Mouse (Mus musculus): Measurements from ENCODE around the gene D1Ertd622e.

Gene D1Ertd622e

GRCm38 (mm10) chr1:97634104-97634503 is 27.8 kb downstream of the D1Ertd622e start:
- no peak for DNase-seq (ENCODE audit: low read depth)

DNA sequence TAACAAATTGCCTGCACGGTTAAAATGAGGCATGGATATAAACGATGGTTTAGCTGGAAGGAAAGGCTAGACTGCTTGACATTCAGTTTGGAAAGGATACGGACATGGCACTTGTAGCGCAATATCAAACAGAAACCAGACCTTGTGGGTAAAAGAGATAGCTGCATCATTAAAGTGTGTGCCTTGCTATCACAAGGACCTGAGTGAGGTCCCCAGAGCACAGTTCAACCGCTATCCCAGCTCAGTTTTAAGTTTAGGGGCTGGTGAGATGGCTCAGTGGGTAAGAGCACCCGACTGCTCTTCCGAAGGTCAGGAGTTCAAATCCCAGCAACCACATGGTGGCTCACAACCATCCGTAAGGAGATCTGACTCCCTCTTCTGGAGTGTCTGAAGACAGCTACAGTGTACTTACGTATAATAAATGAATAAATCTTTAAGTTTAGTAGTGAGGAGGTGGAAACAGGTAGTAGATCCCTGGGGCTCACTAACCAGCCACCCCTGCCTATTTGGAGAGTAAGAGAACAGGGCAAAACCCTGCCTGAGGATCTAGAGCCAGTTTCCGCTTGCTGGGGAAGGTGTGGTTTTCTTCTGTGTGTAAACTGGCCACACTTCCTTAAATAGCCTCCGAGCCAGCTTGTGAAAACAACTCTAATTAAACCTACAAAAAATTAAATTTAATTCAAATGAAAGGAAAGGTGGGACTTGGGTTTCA is 29.2 kb downstream of the D1Ertd622e start:
- DNase-seq (ENCODE audit: low read depth) = no peak

DNA sequence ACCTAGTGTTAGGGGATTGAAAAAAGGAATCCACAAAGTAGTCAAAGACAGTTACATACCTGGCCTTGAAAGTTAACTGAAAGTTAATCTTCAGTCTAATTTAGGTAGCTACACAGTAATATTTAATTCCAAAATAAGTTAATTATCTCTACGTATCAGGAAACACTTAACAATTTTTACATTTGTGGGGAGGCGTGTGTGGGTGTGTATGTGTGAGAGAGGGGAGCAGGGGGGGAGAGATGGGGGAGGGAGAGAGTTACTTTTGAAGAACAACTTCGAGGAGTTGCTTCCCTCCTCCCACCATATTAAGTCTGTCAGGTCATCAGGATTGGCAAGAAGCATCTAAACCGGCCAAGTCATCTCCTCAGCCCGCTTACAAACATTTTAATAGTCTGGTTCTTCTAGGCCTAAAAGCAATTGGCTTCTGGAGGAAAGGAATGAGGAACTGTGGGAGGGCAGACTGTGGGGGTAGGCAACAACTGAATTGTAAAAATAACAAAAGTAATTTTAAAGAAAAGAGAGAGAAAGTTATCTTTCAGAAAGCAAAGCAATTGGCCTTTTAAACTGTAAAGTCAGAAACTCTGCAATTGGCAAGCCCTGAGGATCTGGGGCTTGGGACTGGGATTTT is 29.9 kb downstream of the D1Ertd622e start:
- no peak for DNase-seq (ENCODE audit: low read depth)

- no peak for DNase-seq (ENCODE audit: low read depth)
These were observed 31.7 kb downstream of the D1Ertd622e start for GRCm38 (mm10) chr1:97630146-97630545.

DNA sequence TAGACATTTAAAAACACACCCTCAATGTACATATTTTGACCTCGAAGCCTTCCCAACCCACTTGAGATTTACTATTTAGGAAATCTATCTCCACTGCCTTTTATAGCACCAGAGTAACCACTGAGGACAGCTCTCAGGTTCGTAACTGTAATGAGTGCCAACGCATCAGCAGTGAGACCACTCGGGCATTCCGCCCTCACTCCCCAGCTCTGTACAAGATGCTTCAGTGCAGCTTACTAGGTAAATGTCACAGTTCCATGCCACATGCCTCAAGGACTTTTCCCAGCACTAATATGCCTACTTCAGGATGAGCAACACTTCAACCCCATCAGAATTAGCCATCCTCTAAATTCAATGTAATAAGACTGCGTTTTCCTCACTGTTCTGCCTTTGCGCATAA is 33.0 kb downstream of the D1Ertd622e start:
- no peak for DNase-seq (ENCODE audit: low read depth)

GRCm38 (mm10) chr1:97628016-97628415 is 33.9 kb downstream of the D1Ertd622e start:
- DNase-seq (ENCODE audit: low read depth) = no peak

DNA sequence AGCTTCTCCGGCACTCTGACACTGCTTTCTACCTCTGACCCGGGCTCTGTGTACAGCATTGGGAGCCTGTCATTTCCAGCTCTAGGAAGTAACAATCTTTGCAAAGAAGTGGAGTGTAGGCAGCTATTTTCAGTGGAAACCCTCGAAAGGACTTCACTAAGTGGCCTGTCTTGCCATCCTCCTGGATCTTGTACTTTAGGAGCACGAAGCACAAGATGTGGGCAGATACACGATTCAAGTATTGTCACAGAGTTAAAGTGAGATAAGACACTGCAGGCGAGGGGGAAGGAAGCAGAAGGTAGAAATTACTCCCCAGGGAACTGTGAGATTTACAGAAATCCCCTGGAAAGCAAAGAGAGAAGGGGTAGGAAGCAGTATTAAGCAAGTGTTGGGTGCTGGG is 36.4 kb downstream of the D1Ertd622e start:
- DNase-seq (ENCODE audit: low read depth) = no peak

- no peak for DNase-seq (ENCODE audit: low read depth)
These were observed 37.5 kb downstream of the D1Ertd622e start for GRCm38 (mm10) chr1:97624386-97624785.

DNA sequence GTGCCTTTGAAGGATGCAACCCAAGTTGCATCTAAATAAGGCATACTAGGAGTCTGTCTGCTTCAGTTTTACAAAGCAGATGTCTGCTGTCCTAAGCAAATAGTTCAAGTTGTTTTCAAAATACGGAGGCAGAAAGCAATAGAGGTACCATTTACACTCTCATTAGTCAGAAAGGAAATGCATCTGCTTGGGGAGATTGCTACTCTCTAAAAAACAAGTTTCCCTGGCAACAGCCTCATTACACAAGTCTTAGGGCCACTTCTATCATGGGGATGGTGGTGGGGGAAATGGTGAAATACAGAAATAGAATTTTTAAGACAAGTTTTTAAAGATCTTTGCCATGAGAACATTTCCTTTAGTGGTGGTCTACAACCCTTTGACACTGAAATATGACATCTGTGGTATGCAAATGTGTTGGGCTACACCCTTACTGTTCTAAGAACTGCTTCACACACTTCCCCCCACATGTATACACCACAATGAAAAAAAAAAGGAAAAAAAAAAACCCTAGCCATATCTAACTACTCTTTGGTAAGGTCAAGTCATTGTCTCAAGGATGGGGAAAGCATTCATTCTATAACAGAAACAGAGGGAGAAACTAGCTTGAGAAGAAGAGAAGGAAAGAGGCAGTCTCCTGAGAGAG is 38.5 kb downstream of the D1Ertd622e start:
- no peak for DNase-seq (ENCODE audit: low read depth)

DNA sequence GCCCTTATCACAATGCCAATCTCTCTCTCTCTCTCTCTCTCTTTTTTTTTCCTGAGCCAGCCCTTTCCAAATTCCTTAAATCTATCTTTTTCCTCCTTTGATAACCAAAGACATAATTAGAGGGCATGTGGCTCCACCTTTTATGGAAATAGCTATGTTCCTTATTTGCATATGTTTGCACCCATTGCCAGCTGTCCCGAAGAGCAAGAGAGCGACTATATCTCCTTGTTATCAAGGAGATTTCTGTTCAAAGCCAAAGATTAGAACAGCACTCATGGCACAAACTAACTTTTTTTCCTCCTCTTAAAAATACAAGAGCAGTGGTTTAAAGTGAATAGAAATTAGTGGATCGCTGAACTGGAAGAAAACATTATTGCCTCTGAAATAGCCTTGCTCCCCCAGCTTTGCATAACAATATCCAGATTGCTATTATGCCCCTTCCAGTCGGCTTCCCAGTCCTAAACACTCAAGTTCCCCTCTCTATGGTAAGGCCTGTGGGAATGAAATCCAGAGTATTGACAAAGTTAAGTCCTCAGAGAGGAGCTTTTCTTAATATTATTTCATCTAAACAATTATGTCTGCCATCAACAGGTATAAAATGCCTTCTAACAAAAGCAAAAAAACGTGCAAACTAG is 39.2 kb downstream of the D1Ertd622e start:
- DNase-seq (ENCODE audit: low read depth) = no peak

DNA sequence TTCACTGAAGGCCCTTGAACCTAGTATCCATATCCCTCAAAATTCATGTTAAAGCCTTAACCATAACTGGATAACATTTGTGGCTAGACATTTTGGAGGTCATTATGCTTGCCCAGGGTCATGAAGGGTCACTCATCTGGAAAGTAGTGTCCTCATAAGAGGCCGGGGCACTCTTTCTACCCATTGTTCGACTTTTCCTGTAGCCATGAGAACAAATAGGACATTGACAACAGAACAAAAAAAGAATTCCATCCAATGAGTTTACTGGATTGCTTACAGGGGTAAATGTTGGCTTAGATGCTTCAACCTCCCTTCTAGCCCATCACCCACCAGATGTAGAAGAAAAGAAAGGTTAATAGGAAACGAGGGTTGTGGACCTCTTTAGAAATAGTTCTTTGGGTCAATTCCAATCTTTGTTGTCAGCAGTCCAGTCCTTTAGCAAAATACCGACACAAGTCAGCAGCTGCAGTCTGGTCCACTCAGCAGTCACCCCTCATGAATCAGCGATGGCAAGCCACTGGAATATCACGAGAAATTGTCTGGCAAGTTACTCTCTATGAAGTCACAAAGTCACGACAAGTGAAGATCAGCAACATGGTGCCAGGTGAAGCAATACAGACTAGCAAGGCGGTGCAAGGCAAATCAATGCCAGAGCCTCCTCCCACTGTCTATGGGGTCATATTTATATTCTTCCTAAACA is 42.1 kb downstream of the D1Ertd622e start:
- no peak for DNase-seq (ENCODE audit: low read depth)

DNA sequence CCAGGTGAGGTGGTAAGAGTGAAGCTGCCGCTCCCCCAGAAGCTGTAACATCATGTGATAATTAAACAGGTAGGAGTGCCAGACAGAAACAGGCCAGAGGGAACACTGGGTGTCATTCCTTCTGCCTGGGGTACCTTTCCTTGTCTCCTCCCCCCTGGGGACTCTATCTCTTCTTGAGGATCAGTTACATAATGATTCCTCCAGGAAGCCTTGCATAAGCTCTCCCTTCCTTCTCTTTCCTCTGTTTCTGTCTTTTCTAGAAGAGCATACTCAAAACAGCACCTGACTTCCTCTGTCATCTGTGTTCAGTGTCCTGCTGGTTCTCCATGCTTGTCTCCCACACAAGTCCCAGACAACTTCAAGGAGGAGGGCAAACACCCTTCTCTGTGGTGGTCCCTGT is 46.3 kb downstream of the D1Ertd622e start:
- no peak for DNase-seq (ENCODE audit: low read depth)

DNA sequence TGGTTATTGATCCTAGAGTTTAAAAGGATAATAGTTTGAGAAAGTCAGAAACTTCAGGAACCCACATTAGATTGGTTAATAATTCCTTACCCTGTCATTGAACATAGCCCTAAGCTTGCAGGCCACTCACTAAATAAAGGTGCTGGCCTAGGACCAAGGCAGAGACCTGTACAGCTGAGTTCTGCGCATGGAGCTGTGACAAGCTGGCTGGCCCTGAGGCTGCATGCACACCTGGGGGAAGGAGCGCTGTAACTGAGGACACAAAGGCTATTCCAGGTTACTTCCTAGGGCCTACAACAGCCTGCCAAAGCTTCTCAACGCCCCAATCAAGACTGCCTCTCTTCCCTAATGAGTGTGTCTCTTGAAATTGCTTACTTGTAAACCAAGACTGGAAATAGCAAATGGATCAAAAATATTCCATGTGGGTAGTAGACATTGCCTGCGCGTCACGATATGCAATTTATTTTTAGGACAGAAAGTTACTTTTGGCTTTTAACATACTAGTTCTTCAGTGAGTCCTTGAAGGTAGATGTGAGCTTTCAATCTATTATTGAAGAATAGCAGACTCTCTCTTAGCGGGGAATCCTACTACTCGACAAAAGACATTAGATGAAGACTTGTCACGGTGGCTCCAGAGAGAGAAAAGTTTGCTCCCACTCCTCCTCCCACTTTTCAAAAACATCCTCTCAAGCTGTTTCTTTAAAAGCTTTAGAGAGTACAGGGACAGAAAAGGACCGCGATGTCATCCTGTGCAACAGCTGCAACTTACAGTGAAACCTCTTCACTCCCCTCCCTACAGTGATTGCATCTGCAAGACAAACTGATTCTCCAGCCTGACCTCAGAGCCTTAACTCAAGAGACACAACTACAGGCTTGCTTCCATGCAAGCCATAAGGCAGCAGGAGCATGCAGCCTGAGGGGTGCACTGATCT is 47.1 kb downstream of the D1Ertd622e start:
- no peak for DNase-seq (ENCODE audit: low read depth)

DNA sequence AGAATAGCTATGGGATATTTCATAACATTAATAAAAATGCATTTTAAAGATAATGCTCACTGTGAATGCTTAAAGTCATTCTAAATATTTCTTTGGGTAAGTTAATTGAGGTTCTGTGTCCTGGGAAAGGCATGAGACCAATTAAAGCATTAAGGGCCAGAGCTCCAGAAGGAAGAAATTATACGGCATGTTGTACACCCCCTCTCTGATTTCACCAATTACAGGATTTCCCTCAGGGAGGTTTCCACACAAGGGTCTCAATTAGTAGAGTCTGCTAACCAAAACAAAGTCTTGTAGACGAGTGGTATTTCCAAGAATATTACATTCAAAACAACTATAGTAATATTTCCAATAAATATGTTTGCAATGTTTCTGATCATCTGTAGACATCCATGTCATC is 50.1 kb downstream of the D1Ertd622e start:
- no peak for DNase-seq (ENCODE audit: low read depth)

DNA sequence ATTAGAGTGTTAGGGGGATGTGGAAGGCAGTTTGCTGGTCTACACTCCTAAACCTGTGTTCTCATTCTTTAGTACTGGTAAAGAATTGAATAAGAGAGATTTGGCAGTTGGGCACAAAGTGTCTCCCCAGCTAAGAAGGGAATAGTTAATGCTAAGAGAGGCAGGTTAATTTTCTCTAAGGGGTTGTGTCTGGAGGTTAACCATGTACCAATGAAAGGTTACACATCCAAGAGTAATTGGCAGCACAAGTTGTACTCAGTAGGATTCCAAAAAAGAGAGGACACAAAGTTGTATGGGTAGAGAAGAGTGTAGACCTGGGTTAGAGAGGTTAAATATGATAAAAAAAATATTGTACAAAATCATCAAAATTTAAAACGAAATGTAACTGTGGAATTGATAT is 58.5 kb downstream of the D1Ertd622e start:
- DNase-seq (ENCODE audit: low read depth) = no peak

DNA sequence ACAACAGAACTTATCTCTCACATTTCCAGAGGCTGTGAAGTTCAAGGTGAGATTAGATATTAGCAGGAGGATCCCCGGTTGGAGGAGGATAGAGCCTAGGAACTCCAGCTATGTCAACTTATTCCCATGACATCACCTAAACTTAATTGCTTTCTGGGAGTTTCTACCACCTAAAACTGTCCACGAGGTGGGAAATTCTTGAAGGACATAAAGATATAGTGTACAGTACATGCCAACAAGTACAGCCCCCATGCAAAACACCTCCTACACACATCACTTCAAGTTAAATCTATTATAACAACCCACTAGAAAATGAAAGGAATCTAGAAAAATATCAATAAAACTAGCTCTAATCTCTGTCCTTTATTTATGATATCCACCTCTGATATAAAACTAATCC is 61.5 kb downstream of the D1Ertd622e start:
- DNase-seq (ENCODE audit: low read depth) = no peak

DNA sequence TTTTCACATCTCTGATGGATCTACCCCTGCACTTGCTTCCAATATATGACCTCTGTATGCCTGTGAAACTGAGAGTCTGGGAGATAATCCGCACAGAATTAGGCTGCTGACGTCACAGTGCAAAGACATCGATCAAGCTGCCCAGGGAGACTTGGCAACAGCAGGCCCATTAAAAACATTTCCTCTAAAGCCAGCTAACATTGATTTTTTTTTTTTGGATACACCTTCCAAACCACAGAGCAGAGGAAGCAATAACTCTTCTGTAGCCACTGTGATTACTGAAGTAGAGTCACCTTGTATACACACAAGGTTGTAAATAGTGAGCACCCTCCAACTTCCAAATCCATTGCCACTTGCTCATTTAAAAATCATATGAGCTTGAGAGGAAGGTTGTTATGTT is 62.8 kb downstream of the D1Ertd622e start:
- DNase-seq (ENCODE audit: low read depth) = peak; percentile 28

- no peak for DNase-seq (ENCODE audit: low read depth)
These were observed 73.3 kb downstream of the D1Ertd622e start for GRCm38 (mm10) chr1:97588561-97588960.

GRCm38 (mm10) chr1:97585106-97585505 is 76.8 kb downstream of the D1Ertd622e start:
- no peak for DNase-seq (ENCODE audit: low read depth)

DNA sequence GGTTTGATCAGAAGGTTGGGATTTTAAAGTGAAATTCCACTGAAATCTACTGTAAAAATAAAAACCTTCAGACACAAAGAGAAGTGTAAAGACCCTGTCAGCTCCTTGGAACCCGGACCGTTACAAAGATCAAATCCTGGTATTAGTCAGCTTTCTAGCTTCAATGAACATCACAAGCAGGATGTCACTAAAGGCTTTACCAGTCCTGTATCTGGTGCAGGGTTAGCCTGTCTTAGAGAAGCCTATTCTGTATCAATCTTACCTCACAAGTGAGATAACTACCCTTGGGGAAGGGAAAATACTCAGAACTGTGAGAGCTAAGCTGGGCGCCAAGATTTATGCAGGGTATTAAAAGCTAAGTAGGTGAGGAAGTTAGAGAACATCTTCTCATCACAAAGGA is 77.7 kb downstream of the D1Ertd622e start:
- no peak for DNase-seq (ENCODE audit: low read depth)

DNA sequence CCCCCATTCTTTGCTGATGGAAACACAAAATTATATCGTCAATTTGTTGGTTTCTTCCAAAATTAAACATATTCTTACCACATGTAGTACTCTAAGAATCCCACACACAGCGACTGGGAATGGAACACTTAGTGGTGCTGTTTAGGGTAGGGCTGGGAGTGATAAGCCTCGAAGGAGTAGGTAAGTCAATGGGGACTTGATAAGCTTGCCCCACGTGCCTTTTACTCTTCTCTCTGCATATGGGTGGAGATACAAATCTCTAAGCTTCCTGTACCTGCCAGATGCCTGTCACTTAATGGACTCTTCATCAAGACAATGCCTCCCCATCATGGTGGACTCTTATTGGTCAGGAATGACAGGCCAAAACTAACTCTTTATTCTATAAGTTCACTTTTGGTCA is 78.8 kb downstream of the D1Ertd622e start:
- DNase-seq (ENCODE audit: low read depth) = no peak

All from NIH3T3 (cell line).